ENCODE assay signal across 23 mouse cellular contexts in genomic region chr5:146471311-146471710, GRCm38 (mm10). TPM values are rescaled to one million over a fixed set of nuclear protein-coding genes. Genes with fewer than 3 reads are reported as not detected.
DNase-seq lines count a peak whose midpoint lies in the region; ATAC-seq lines count a peak whose summit lies in the region.
"Had no signal": no experiment of that assay in that cellular context is flagged by ENCODE, and none has a peak within 500 bp of the region (broad histone marks: within the 10 kb centered on the region; RNA-seq: fewer than 3 reads in every experiment).

No protein-coding gene starts in this region.

- no peaks in the 10 kb centered on the region for H3K27me3 ChIP-seq in kidney, embryonic 14.5 days (ENCODE audit: control insufficient read depth, insufficient read depth, low read length)
- no peaks in the 10 kb centered on the region for H3K27me3 ChIP-seq in kidney, embryonic 16.5 days (ENCODE audit: insufficient read depth, low read length)
- H3K27me3 ChIP-seq: embryonic facial prominence, embryonic 15.5 days; forebrain, embryonic 15.5 days had no signal

- no peak overlapping the region for H3K4me2 ChIP-seq in kidney, embryonic 14.5 days (replicated peaks; ENCODE audit: low read depth, low read length)
- no peak overlapping the region for H3K4me2 ChIP-seq in kidney, embryonic 16.5 days (replicated peaks; ENCODE audit: low read depth, low read length)
- H3K4me2 ChIP-seq: embryonic facial prominence, embryonic 15.5 days; forebrain, embryonic 15.5 days had no signal

- H3K9me3 ChIP-seq in kidney, embryonic 14.5 days (ENCODE audit: control insufficient read depth, low read length), result no peaks in the 10 kb centered on the region
- H3K9me3 ChIP-seq in kidney, embryonic 16.5 days (ENCODE audit: low read length), result no peaks in the 10 kb centered on the region
- H3K9me3 ChIP-seq: embryonic facial prominence, embryonic 15.5 days; forebrain, embryonic 10.5 days; forebrain, embryonic 15.5 days; heart, embryonic 10.5 days had no signal

- no peaks in the 10 kb centered on the region for H3K36me3 ChIP-seq in kidney, embryonic 14.5 days (ENCODE audit: control insufficient read depth, insufficient read depth, low read length)
- H3K36me3 ChIP-seq in kidney, embryonic 16.5 days (ENCODE audit: insufficient read depth, low read length), result no peaks in the 10 kb centered on the region
- H3K36me3 ChIP-seq: forebrain, embryonic 15.5 days; heart, embryonic 10.5 days had no signal

- no peak overlapping the region for H3K27ac ChIP-seq in kidney, embryonic 14.5 days (ENCODE audit: low read depth, low read length)
- H3K27ac ChIP-seq in kidney, embryonic 16.5 days (ENCODE audit: low read length), result no peak overlapping the region
- H3K27ac ChIP-seq: embryonic facial prominence, embryonic 15.5 days; forebrain, embryonic 10.5 days; forebrain, embryonic 15.5 days; heart, embryonic 10.5 days had no signal

- H3K9ac ChIP-seq in kidney, embryonic 14.5 days (ENCODE audit: low read depth, low read length), result no peak overlapping the region
- H3K9ac ChIP-seq in kidney, embryonic 16.5 days (replicated peaks; ENCODE audit: low read length), result no peak overlapping the region
- H3K9ac ChIP-seq: embryonic facial prominence, embryonic 15.5 days; forebrain, embryonic 15.5 days had no signal

- H3K4me3 ChIP-seq in kidney, embryonic 14.5 days (ENCODE audit: low read length), result no peak overlapping the region
- H3K4me3 ChIP-seq in kidney, embryonic 16.5 days (ENCODE audit: low read length), result no peak overlapping the region
- H3K4me3 ChIP-seq: embryonic facial prominence, embryonic 15.5 days; erythroblast, embryonic 14.5 days; forebrain, embryonic 10.5 days; forebrain, embryonic 15.5 days; heart, embryonic 10.5 days had no signal

- peak; percentile 43 for DNase-seq in kidney, adult 11 months
- no peak for DNase-seq in kidney, postnatal 10 days
- peak; percentile 34 to 39 for DNase-seq in kidney, postnatal 36 days
- peak; percentile 7 for DNase-seq in yolk sac, embryonic 10.5 days (ENCODE audit: low spot score)
- DNase-seq in thymus, adult 18-20 months, result no peak
- DNase-seq: cerebellum, adult 11 months; cerebellum, adult 8-10 months; embryo, embryonic 11 days; gastrocnemius, postnatal 10 days; heart, adult 18-20 months; heart, postnatal 10 days; heart, postnatal 4 days had no signal

- no peak for ATAC-seq in kidney, embryonic 14.5 days (ENCODE audit: low FRiP score, low TSS enrichment)
- peak; percentile 61; the same call in 1 of the 2 replicates for ATAC-seq in kidney, embryonic 16.5 days (ENCODE audit: low FRiP score, low TSS enrichment)
- ATAC-seq: forebrain, embryonic 15.5 days had no signal

- WGBS in kidney, embryonic 14.5 days, result 85% methylated on average over 5 of the region's 5 CpGs
- WGBS in kidney, embryonic 16.5 days, result 80% methylated on average over 5 of the region's 5 CpGs

- H3K4me1 ChIP-seq in kidney, embryonic 14.5 days (ENCODE audit: control insufficient read depth, insufficient read depth, low read length), result no peaks in the 10 kb centered on the region
- H3K4me1 ChIP-seq in kidney, embryonic 16.5 days (ENCODE audit: insufficient read depth, low read length), result no peaks in the 10 kb centered on the region
- H3K4me1 ChIP-seq: embryonic facial prominence, embryonic 15.5 days; forebrain, embryonic 10.5 days; forebrain, embryonic 15.5 days; heart, embryonic 10.5 days had no signal

RNA-seq across cellular contexts. Expression of gene Gm6408, which starts 10.5 kb away (rescaled TPM):
- polyA plus RNA-seq in kidney, embryonic 14.5 days (2014; fragmentation: Nextera tagmentation; extraction: Ambion mirVana), result not detected in 2 replicates
- not detected in 2 replicates for polyA plus RNA-seq in kidney, embryonic 16.5 days (2015; fragmentation: Nextera tagmentation; extraction: Ambion mirVana)
- polyA plus RNA-seq: C2C12; embryonic facial prominence, embryonic 11.5 days; embryonic facial prominence, embryonic 15.5 days; erythroblast, embryonic 14.5 days; forebrain, embryonic 10.5 days; forebrain, embryonic 15.5 days; heart, embryonic 10.5 days; heart, embryonic 14.5 days had no signal

RNA-seq across cellular contexts. Expression of gene Gm6370, which starts 19.9 kb away (rescaled TPM):
- polyA plus RNA-seq in kidney, embryonic 14.5 days (2014; fragmentation: Nextera tagmentation; extraction: Ambion mirVana), result not detected in 2 replicates
- not detected in 2 replicates for polyA plus RNA-seq in kidney, embryonic 16.5 days (2015; fragmentation: Nextera tagmentation; extraction: Ambion mirVana)
- polyA plus RNA-seq: brain, embryonic 14.5 days; C2C12; embryonic facial prominence, embryonic 11.5 days; embryonic facial prominence, embryonic 15.5 days; erythroblast, embryonic 14.5 days; forebrain, embryonic 10.5 days; forebrain, embryonic 15.5 days; heart, embryonic 10.5 days; heart, embryonic 14.5 days had no signal

RNA-seq across cellular contexts. Expression of gene 4930449I24Rik, which starts 30.9 kb away (rescaled TPM):
- not detected in 2 replicates for polyA plus RNA-seq in kidney, embryonic 14.5 days (2014; fragmentation: Nextera tagmentation; extraction: Ambion mirVana)
- polyA plus RNA-seq in kidney, embryonic 16.5 days (2015; fragmentation: Nextera tagmentation; extraction: Ambion mirVana), result not detected in 2 replicates
- polyA plus RNA-seq: brain, embryonic 14.5 days; C2C12; embryonic facial prominence, embryonic 11.5 days; embryonic facial prominence, embryonic 15.5 days; erythroblast, embryonic 14.5 days; forebrain, embryonic 10.5 days; forebrain, embryonic 15.5 days; heart, embryonic 10.5 days; heart, embryonic 14.5 days had no signal

RNA-seq across cellular contexts. Expression of gene Gm3402, which starts 42.6 kb away (rescaled TPM):
- polyA plus RNA-seq in kidney, embryonic 14.5 days (2014; fragmentation: Nextera tagmentation; extraction: Ambion mirVana), result not detected in 2 replicates
- not detected in 2 replicates for polyA plus RNA-seq in kidney, embryonic 16.5 days (2015; fragmentation: Nextera tagmentation; extraction: Ambion mirVana)
- polyA plus RNA-seq: brain, embryonic 14.5 days; C2C12; embryonic facial prominence, embryonic 11.5 days; embryonic facial prominence, embryonic 15.5 days; erythroblast, embryonic 14.5 days; forebrain, embryonic 10.5 days; forebrain, embryonic 15.5 days; heart, embryonic 10.5 days; heart, embryonic 14.5 days had no signal

RNA-seq across cellular contexts. Expression of gene Gm3404, which starts 54.3 kb away (rescaled TPM):
- not detected in 2 replicates for polyA plus RNA-seq in kidney, embryonic 14.5 days (2014; fragmentation: Nextera tagmentation; extraction: Ambion mirVana)
- polyA plus RNA-seq in kidney, embryonic 16.5 days (2015; fragmentation: Nextera tagmentation; extraction: Ambion mirVana), result not detected in 2 replicates
- polyA plus RNA-seq: brain, embryonic 14.5 days; C2C12; embryonic facial prominence, embryonic 11.5 days; embryonic facial prominence, embryonic 15.5 days; erythroblast, embryonic 14.5 days; forebrain, embryonic 10.5 days; forebrain, embryonic 15.5 days; heart, embryonic 10.5 days; heart, embryonic 14.5 days had no signal

Comparison
In these comparisons a context has a peak if more than half of its experiments do, and no peak if none do; other contexts are left out.
1. DNase-seq: peak in kidney, adult 11 months (single experiment), kidney, postnatal 36 days (2 of 2) and yolk sac, embryonic 10.5 days (single experiment); none in kidney, postnatal 10 days (single experiment) and thymus, adult 18-20 months (0 of 2).